Mouse (Mus musculus) liver, embryonic 14.5 days (tissue): Measurements from ENCODE around the gene Cyp24a1.

Experiments
- CTCF ChIP-seq: IDR thresholded peaks from 2 replicates; pipeline ENCODE4 v1.5.1; 2016; ENCODE audit warnings: antibody characterized with exemption, low read depth, control low read depth
- EP300 ChIP-seq: IDR thresholded peaks from 2 replicates; pipeline ENCODE4 v1.6.1; 2016; ENCODE audit warnings: antibody characterized with exemption, low read depth

GRCm38 (mm10) chr2:170539211-170539610, 42.3 kb upstream of the Cyp24a1 start:
- no peak for TF ChIP-seq EP300
- no peak for TF ChIP-seq CTCF
